Mouse (Mus musculus) Muller cell, postnatal 12 days (primary cell): ENCODE results near the gene Vipr2.
A peak's percentile ranks its signal among the peaks of the same experiment; 100 is the strongest.

Experiments used
- DNase-seq: peaks from one replicate; pipeline ENCODE4 v3.0.0-alpha.2; 2015; ENCODE audit errors: inconsistent ontology term

The Vipr2 gene

GRCm38 (mm10) chr12:116077074-116077854 lies at the start of gene Vipr2:
TSS of gene Vipr2 (plus strand) at chr12:116077726.
- DNase-seq: peak; percentile 63

GRCm38 (mm10) chr12:116028095-116028494 lies 49.4 kb upstream of the Vipr2 start:
- DNase-seq: peak; percentile 1

DNA sequence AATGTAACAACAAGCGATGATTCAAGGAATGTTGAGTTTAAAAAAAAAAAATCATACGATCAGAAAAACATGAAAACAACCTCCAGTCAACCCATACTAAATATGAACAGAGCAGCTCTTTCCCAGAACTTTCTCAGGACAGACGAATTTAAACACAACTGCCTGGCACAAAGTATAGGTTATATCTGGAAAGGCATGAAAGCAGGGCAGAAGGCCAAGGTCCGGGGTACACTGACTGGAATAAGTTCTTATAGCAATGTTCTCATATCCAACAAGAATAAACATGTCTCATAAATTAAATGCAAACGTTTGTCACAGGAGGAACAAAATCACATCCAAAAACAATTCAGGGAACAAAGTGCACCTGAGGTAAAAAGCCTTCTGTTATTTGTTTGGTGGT lies 42.2 kb upstream of the Vipr2 start:
- DNase-seq: no peak

DNA sequence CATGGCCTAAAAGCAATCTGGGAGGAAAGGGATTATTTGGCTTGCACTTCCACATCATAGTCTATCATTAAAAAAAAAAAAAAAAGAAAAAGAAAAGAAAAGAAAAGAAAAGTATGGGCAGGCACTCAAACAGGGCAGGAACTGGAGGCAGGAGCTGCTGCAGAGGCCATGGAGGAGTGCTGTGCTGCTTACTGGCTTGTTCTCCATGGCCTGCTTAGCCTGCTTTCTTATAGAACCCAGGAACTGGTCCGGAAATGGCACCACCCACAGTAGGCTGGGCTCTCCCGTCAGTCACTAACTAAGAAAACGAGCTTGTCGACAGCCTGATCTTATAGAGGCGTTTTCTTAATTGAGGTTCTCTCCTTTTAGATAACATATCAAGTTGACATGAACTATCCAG lies 32.7 kb upstream of the Vipr2 start:
- DNase-seq: no peak

GRCm38 (mm10) chr12:116047440-116048377 lies 29.8 kb upstream of the Vipr2 start, which contains the start of gene Zfp386:
TSS of gene Zfp386 (plus strand) at chr12:116047724.
- DNase-seq: peak; percentile 99

DNA sequence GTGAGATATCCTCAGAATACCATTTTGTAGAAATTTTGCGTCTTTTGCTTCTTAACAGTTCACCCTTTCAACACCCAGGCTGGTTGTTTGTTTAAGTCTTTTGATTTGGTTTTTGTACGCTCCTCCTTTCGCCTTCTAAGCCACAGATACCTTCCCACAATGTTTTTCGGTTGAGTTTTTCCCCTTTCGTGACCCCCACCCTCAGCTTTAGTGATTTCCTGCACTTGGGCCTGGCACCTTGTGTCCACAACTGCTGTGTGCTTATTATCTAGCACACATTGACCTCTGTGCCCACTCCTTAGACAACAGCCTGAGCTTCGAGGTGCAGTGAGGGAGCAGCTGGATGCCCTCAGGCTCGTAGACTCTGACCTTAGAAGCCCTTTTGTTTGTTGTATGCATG lies 28.8 kb upstream of the Vipr2 start:
- no peak for DNase-seq

DNA sequence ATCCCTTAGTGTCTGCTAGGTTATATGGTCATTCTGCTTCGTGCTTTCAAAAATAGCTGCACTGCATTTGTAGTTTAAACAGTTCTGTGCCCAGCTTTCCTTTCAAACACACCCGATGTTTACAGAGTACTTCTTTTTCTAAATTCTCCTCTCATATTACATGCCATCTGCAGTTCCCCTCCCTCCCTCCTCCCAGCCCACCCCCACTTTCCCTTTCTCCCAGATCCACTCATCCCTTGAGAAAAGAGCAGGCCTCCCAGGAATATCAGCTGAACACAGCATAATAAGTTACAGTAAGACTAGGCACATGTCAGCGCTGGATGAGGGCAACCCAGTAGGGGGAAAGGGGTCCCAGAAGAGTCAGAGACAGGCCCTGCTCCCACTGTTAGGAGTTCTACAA lies 28.3 kb upstream of the Vipr2 start:
- DNase-seq: no peak

GRCm38 (mm10) chr12:116049701-116050100 lies 27.8 kb upstream of the Vipr2 start:
- DNase-seq: peak; percentile 9

- no peak for DNase-seq
Measured at GRCm38 (mm10) chr12:116054342-116054741, 23.2 kb upstream of the Vipr2 start.

GRCm38 (mm10) chr12:116056112-116056511 lies 21.4 kb upstream of the Vipr2 start:
- no peak for DNase-seq

DNA sequence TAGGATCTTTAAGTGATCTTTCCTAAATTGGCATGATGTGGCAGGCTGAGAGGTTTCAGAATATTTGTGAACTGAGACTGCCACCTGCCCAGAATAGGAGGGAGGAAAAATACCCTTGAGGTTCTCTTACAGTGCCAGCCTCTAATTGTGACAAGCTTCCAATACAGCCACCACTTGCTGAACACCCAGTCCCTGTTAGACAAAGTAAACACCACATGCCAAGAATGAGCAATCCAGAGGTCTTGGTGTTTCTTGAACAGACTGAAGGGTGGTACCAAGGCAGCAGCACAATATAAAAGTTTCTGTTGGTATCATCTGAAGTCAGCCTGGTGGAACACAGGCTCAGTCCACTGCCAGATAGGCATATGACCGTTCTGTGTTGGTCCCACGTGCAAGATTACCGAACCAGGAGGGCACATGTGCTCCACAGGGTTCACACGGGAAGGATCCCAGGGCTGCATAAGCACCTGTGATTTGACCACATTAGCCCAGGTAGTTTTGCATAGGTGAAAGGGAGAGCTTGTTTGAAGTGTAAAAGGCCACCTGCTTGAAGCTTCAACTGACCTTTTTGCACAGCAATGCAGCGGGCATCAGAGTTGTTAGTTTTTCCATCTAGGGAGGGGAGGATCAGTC lies 15.8 kb upstream of the Vipr2 start:
- DNase-seq: no peak

DNA sequence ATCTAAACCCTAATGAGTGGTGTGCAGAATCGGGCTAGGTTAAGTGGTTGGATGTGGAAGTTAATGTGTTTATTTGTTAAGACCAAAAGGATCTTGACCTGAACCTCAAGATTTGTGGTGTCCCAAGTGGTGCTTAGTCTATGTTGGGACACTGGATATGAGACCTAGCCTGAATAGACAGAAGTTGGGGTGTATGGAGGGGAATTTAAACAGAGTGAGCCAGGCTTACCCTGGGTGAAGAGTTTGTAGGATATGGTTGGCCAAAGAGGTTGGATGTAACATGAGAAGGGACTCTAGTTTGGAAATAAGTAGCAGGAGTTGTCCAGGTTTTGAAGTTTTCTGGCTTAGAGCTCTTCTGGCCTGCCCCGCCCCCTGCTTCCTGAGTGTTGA lies 15.3 kb upstream of the Vipr2 start:
- DNase-seq: no peak

- no peak for DNase-seq
Measured at GRCm38 (mm10) chr12:116063020-116063419, 14.5 kb upstream of the Vipr2 start.

GRCm38 (mm10) chr12:116071023-116071422 lies 6.5 kb upstream of the Vipr2 start:
- peak; percentile 60 for DNase-seq

DNA sequence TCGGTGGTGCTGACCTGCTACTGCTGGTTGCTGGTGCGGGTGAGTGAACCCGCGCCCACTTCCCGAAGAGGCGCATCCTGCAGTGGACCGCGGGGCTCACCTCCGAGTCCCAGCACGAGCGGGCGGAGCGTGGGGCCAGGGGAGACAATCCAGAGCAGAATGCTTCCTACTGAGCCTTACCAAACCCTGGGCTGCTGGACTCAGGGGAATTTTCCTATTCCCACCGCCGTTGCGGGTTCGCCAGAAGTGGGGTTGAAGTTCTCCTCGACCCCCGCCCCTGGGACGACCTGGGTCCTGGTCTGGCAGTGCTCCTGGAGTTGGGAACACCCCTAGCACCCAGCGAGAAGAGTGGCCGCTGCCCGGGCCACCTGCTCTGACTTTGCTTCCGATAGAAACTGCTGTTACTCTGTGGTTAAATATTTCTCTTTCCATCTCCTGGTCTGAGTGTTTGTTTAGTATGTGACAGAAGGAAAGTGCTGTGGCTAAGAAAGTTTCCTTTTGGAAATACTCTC lies 385 bp downstream of the Vipr2 start:
- DNase-seq: no peak

DNA sequence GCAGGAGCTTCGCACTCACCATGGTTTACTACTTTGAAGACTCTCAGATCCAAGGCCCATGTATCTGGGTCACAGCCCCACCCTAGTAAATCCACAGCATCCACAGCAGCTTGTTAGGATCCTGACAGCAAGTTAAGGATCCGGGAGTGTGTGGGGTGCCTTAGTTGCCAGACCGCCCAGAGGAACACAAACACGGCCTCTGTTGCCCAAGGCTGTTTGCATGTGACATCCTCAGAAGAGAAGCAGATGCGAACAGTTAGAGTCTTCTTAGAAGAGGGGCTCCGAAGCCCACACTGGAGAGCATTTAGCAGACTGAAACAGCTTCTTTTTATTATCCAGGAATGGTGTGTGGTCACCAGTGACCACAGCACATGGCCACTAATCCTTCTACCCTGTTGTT lies 5.6 kb downstream of the Vipr2 start:
- DNase-seq: no peak

GRCm38 (mm10) chr12:116084294-116084693 lies 6.8 kb downstream of the Vipr2 start:
- no peak for DNase-seq

GRCm38 (mm10) chr12:116086951-116087600 lies 9.6 kb downstream of the Vipr2 start:
- DNase-seq: no peak

DNA sequence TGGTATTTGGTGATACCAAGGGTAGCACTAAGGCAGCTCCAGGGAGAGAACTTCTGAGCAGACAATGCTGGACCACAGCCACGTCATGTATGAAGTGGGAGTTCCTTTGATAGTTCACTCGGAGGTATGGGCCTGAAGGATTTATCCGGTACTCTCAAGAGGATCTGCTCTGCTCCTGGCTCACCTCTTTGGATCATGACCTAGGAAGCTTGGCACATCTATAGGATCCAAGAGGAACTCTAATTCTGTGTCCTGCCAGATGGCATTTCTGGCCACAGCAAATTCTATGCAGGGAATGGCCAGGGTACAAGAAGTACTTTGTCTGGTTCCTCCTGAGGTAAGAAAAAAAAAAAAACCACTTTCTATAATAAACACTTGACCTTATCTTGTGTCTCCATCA lies 12.3 kb downstream of the Vipr2 start:
- DNase-seq: no peak

- DNase-seq: no peak
Measured at GRCm38 (mm10) chr12:116094765-116095555, 17.4 kb downstream of the Vipr2 start.
